Mouse (Mus musculus) thymus, adult 2 months (tissue): ENCODE results near the gene Cbfa2t2. TPM values are rescaled to one million over a fixed set of nuclear protein-coding genes. Genes with fewer than 3 reads are reported as not detected.
A peak's percentile ranks its signal among the peaks of the same experiment; 100 is the strongest.

ENCODE experiments used
- DNase-seq: peaks from one replicate; pipeline ENCODE4 v3.0.0; 2021
- H3K27ac ChIP-seq: fragments of 200-500 bp; 2 replicates; pipeline ENCODE4 v1.5.1; 2012; ENCODE audit warnings: low read length, control low read depth; ENCODE audit not compliant: control insufficient read depth, insufficient read depth
- H3K27me3 ChIP-seq: fragments of 200-500 bp; 2 replicates; pipeline ENCODE4 v1.6.1; 2012; ENCODE audit warnings: mild to moderate bottlenecking, low read length, moderate library complexity, mixed read lengths; ENCODE audit not compliant: control insufficient read depth, insufficient read depth
- H3K36me3 ChIP-seq: fragments of 200-500 bp; 2 replicates; pipeline ENCODE4 v1.6.1; 2012; ENCODE audit warnings: mild to moderate bottlenecking, low read length, moderate library complexity; ENCODE audit not compliant: control insufficient read depth, insufficient read depth
- H3K4me1 ChIP-seq: fragments of 200-500 bp; replicated peaks from 2 replicates; pipeline ENCODE4 v1.6.1; 2012; ENCODE audit warnings: low read length; ENCODE audit not compliant: control insufficient read depth, insufficient read depth
- H3K4me3 ChIP-seq: fragments of 200-500 bp; 2 replicates; pipeline ENCODE4 v1.5.1; 2012; ENCODE audit warnings: mild to moderate bottlenecking, low read length, control low read depth, moderate library complexity; ENCODE audit not compliant: control insufficient read depth, insufficient read depth
- CTCF ChIP-seq: fragments of 200-500 bp; IDR thresholded peaks from 2 replicates; pipeline ENCODE4 v1.5.1; 2012; ENCODE audit warnings: mild to moderate bottlenecking, control low read depth, low read length, moderate library complexity, borderline replicate concordance; ENCODE audit not compliant: control insufficient read depth, poor library complexity, insufficient read depth; ENCODE audit errors: extremely low read depth
- POLR2A ChIP-seq: fragments of 200-500 bp; IDR thresholded peaks from 2 replicates; pipeline ENCODE4 v1.6.1; 2012; ENCODE audit warnings: mild to moderate bottlenecking, low read length, control low read depth, moderate library complexity; ENCODE audit not compliant: control insufficient read depth, poor library complexity, insufficient read depth; ENCODE audit errors: extremely low read depth
- WGBS: fragments of 180-500 bp; shearing (Covaris S2); methylation state at CpG from one replicate; pipeline ENCODE4 v1.1.7; 2018; 5-methylcytosine and 5-hydroxymethylcytosine counted together
- polyA plus RNA-seq: library from polyadenylated mRNA; depleted of rRNA; stranded (reverse); fragments of >200 nt; gene quantifications from 2 replicates; pipeline ENCODE4 v1.2.3, GENCODE M21; 2012

Cbfa2t2 gene
- polyA plus RNA-seq, 1 experiment = 27.6 TPM

- Histone ChIP-seq H3K4me3 (peak within 1 kb of the TSS; percentile 49), H3K27ac (peak within 1 kb of the TSS; percentile 11; the same call in 1 of the 2 replicates), H3K27me3 (no peaks in the 10 kb centered on the region), H3K4me1 (peaks cover 25% of the 10 kb centered on the region), H3K36me3 (no peaks in the 10 kb centered on the region)
- TF ChIP-seq POLR2A (no peak; the same call in 1 of the 2 replicates), CTCF (no peak)
- DNase-seq = peak; percentile 68
- WGBS = 5% methylated on average over 34 of the region's 34 CpGs
Observed at GRCm38 (mm10) chr2:154558264-154559039, 122.2 kb downstream of the Cbfa2t2 start, which contains the start of gene Necab3. Gene Necab3, minus strand, starts transcription at chr2:154558890.

DNA sequence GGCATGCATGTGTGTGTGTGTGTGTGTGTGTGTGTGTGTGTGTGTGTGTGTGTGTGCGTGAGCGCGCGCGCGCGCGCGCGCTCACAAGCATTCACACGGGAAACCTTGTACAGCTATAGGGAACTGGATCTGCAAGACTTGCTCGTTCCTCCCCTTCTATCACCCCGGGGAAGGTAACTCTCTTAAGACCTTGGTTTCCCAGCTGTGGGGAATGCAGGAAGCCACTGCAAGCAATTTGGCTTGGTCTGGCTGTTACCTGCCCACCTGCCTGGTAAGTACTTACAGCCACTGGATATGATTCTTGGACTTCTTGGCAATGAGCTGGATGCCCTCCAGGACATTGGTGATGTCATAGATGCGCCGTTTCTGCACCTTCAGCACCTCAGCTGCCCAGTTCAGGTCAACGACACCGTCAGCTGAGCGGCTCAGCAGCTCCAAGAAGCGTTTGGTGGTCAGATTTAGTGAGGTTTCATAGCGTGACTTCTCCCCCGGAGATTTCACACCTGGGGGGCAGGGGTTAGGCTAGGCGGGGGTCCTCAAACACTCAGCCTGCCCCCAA lies 127.4 kb downstream of the Cbfa2t2 start:
- TF ChIP-seq CTCF (no peak), POLR2A (no peak)
- no peaks in the 10 kb centered on the region for H3K36me3 ChIP-seq
- no peak for DNase-seq
- peaks cover 18% of the 10 kb centered on the region for H3K4me1 ChIP-seq
- 93% methylated on average over 22 of the region's 22 CpGs for WGBS
- no peaks in the 10 kb centered on the region for H3K27me3 ChIP-seq
- no peak overlapping the region for H3K4me3 ChIP-seq
- no peak overlapping the region for H3K27ac ChIP-seq

DNA sequence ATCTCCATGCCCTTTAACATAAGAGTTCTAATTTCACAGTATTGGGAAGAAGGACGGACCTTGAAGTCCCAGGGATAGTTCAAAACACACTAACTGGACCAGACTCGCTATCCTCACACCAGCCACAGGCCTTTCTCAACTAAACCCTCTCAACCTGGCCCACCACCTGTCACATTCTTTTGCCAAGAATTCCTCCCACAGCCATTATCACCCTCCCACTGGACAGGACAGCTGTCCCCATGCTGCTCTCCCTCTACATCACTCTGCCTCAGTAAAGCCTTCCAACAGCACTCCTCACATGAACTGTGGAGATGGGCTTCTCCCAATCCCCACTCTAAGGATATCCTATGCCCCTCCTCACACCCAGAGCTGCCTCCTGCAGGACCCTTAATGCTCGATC lies 129.3 kb downstream of the Cbfa2t2 start:
- no peak for TF ChIP-seq CTCF
- TF ChIP-seq POLR2A = no peak
- WGBS = 96% methylated on average over 3 of the region's 3 CpGs
- no peak for DNase-seq
- Histone ChIP-seq H3K27ac (no peak overlapping the region), H3K36me3 (no peaks in the 10 kb centered on the region), H3K27me3 (no peaks in the 10 kb centered on the region), H3K4me3 (no peak overlapping the region), H3K4me1 (peaks cover 18% of the 10 kb centered on the region)

DNA sequence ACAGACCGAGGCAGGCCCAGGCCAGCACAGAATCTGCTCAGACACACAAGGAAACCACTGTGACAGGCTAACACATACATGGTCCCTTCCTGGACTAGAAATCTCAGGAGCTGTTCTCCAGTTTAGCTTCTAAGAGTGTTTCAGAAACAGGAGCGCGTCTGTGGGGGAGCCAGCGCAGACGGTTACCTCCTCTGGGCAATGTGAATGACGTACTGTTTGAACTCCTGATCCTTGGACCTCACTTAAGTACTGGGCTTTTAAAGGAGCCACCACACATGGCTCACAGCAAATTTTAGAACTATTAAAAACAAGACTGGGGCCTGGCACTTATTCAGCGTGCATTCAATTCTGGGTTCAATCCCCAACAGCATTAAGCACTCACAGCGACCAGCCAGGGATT lies 130.4 kb downstream of the Cbfa2t2 start:
- Histone ChIP-seq H3K27me3 (no peaks in the 10 kb centered on the region), H3K4me3 (no peak overlapping the region), H3K27ac (no peak overlapping the region), H3K4me1 (peaks cover 24% of the 10 kb centered on the region), H3K36me3 (no peaks in the 10 kb centered on the region)
- TF ChIP-seq CTCF = no peak
- TF ChIP-seq POLR2A = no peak
- no peak for DNase-seq
- WGBS = 90% methylated on average over 8 of the region's 8 CpGs

- H3K27me3 ChIP-seq = no peaks in the 10 kb centered on the region
- no peak overlapping the region for H3K4me3 ChIP-seq
- H3K36me3 ChIP-seq = no peaks in the 10 kb centered on the region
- DNase-seq = no peak
- TF ChIP-seq POLR2A (no peak), CTCF (no peak)
- H3K27ac ChIP-seq = no peak overlapping the region
- peaks cover 24% of the 10 kb centered on the region for H3K4me1 ChIP-seq
- WGBS = 97% methylated on average over 2 of the region's 2 CpGs
Observed at GRCm38 (mm10) chr2:154567766-154568165, 131.5 kb downstream of the Cbfa2t2 start.

DNA sequence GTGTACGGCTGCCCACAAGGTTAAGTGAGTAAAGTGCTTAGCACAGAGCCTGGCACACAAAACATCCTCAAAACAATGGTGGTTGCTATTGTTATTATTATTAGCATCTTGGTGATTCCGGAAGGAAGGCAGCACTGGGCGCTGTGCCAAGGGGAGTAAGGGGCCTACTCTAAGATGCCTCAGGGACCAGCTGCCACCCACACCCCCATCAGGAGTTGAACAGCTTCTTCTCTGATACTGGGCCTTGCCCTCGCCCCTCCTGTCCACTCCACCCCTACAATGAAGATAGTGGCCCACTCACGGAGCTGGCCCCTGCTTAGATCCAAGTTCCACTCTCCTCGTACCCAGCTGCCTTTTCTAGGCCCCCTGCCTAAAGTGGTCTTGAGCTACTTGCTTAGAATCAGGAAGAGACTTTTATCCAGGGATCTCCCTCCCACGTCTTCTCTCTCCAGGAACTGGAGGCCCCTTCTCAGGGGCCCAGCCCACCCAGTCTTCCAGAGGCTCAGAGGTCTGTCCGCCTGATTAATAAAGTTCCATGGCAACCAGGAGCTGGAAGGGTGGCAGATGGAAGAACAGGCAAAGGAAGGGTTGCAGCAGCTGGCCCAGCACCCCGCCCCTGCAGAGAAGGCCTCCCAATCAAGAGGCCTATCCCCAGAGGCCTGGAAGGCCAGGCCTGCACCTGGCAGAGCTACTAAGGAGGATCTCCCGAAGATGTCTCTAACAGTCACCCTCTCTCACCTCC lies 132.2 kb downstream of the Cbfa2t2 start:
- no peak overlapping the region for H3K27ac ChIP-seq
- no peak for DNase-seq
- 49% methylated on average over 10 of the region's 10 CpGs for WGBS
- no peak for TF ChIP-seq CTCF
- no peak for TF ChIP-seq POLR2A
- no peaks in the 10 kb centered on the region for H3K36me3 ChIP-seq
- peak overlapping the region; percentile 52 for H3K4me3 ChIP-seq
- H3K4me1 ChIP-seq = peaks cover 24% of the 10 kb centered on the region
- H3K27me3 ChIP-seq = no peaks in the 10 kb centered on the region
